Mouse (Mus musculus): ENCODE data around the gene Rnf157. TPM values are rescaled to one million over a fixed set of nuclear protein-coding genes. Genes with fewer than 3 reads are reported as not detected.
"Not testable (repeated sequence)": the region's sequence is repeated elsewhere in the genome, so short reads cannot be mapped to it uniquely, and the experiment has no call there.

Rnf157 gene
- polyA plus RNA-seq, 1 experiment from 2014 or later = 36.8 TPM

DNA sequence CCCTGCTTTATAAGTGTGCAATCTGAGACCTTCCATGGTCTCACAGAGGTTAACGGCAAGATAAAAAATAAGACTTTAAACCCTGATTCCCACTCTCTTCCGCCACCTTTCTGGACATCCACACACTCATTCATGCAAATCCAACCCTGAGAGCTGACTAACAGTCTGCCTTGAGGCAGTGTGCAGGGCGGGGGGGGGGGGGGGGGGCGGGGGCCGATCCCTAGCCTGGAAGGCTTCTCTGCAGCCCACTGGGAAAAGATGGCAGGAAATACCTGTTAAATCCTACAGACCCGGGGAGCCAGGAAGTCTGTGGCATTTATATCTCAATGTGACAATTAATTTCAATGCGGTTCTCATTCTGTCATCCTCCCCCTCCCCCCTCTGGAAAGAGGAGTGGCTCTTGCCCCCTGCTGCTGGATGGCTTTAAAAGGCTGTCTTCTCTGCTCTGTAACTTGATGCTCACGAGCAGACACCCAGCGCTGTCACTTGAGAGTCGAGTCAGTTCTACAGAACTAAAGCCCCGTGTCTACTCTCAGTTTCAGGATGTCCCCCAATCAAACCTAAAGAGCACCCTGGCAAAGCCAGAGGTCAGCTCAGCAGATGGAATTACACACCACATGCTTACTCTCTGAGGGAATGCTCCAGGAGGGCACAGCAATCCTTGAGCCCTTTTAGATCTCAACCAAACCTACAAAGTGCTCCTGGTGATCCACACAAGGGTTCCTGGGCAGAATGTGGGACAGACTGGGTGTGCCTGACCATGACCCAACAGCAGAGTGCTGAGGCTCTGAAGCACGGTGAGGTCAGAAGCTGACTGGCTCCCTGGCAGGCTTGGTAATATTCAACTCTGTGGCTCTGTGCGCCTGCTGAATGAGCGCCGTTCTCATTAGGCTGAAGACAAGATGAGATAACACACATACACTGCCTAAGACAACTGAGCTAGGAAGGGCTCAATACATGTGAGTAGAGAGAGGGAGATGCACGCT, 25.5 kb downstream of the Rnf157 start:
- H3K4me3 ChIP-seq (replicated peaks) = no peak overlapping the region
- peak overlapping the region; percentile 26; the same call in 1 of the 2 replicates for H3K9ac ChIP-seq
- H3K4me2 ChIP-seq = peak overlapping the region; percentile 8; the same call in 1 of the 2 replicates
- H3K9me3 ChIP-seq = no peaks in the 10 kb centered on the region
- H3K27me3 ChIP-seq = no peaks in the 10 kb centered on the region
- 20% methylated on average over 15 of the region's 16 CpGs for WGBS
- no peak for ATAC-seq (ENCODE audit: low FRiP score)
- peaks cover 8% of the 10 kb centered on the region; the same call in 1 of the 2 replicates for H3K36me3 ChIP-seq (replicated peaks)
- peak overlapping the region; percentile 65 for H3K27ac ChIP-seq
- peaks cover 17% of the 10 kb centered on the region for H3K4me1 ChIP-seq

DNA sequence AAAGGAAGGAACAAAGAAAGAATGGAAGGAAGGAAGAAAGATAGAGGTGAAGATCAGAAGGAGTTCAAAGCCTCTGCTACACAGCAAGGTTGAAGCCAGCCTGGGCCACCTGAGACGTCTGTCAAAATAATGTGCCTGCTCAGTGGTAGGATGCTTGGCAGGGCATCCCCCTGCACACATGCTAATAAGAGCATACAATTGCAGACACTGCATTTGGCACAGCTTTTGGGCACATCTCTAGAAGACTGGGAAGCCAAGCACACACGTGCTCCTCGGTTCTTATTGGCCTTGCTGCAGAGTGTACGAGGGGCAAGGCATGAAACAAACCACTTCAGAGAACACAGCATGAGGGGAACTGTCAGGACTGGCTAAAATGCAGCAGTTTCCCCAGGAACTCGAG, 26.8 kb downstream of the Rnf157 start:
- WGBS = 62% methylated on average over 5 of the region's 5 CpGs
- no peak overlapping the region for H3K4me3 ChIP-seq (replicated peaks)
- H3K27me3 ChIP-seq = no peaks in the 10 kb centered on the region
- H3K9ac ChIP-seq = no peak overlapping the region
- no peak for ATAC-seq (ENCODE audit: low FRiP score)
- H3K9me3 ChIP-seq = no peaks in the 10 kb centered on the region
- no peak overlapping the region for H3K4me2 ChIP-seq
- H3K4me1 ChIP-seq = peaks cover 17% of the 10 kb centered on the region
- no peak overlapping the region for H3K27ac ChIP-seq
- peaks cover 13% of the 10 kb centered on the region; the same call in 1 of the 2 replicates for H3K36me3 ChIP-seq (replicated peaks)

GRCm38 (mm10) chr11:116384171-116384570, 28.7 kb downstream of the Rnf157 start:
- Histone ChIP-seq H3K4me2 (no peak overlapping the region), H3K36me3 (replicated peaks) (peaks cover 13% of the 10 kb centered on the region; the same call in 1 of the 2 replicates), H3K27me3 (no peaks in the 10 kb centered on the region), H3K27ac (no peak overlapping the region), H3K4me3 (replicated peaks) (no peak overlapping the region), H3K9ac (no peak overlapping the region), H3K4me1 (peaks cover 17% of the 10 kb centered on the region), H3K9me3 (no peaks in the 10 kb centered on the region)
- ATAC-seq (ENCODE audit: low FRiP score) = no peak
- WGBS = 85% methylated on average over 11 of the region's 11 CpGs

DNA sequence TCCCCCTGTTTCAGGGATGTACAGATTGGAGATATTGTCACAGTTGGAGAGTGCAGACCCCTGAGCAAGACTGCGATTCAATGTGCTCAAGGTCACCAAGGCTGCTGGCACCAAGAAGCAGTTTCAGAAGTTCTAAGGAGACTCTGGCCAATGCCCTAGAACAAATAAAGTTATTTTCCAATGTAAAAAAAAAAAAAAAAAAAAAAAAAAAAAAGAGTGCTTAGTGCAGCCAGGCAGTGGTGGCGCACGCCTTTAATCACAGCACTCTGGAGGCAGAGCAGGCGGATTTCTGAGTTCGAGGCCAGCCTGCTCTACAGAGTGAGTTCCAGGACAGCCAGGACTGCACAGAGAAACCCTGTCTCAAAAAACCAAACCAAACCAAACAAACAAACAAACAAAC, 29.8 kb downstream of the Rnf157 start:
- H3K4me2 ChIP-seq; H3K9ac ChIP-seq; H3K36me3 ChIP-seq (replicated peaks); ATAC-seq (ENCODE audit: low FRiP score); H3K27me3 ChIP-seq; H3K4me3 ChIP-seq (replicated peaks); H3K27ac ChIP-seq; H3K9me3 ChIP-seq: not testable (repeated sequence)
- WGBS = 94% methylated on average over 5 of the region's 5 CpGs
- H3K4me1 ChIP-seq = peaks cover 17% of the 10 kb centered on the region

DNA sequence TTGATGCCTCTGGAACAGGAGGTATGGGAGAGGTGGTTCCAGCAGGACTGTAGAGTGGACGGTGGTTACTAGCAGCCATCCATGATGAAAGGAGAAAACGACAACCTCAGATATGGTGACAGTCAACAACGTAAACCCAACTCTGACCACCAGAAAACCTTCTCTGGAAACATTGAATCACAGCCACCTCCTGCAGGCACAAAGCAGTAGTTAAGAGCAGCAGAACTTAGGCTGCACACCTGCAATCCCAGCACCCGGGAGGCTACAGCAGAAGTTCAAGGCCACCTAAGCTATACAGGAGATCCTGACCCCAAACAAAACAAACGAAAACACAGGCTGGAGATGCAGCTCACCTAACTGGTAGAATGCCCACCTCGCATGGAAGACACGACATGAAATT, 32.1 kb downstream of the Rnf157 start:
- no peak overlapping the region for H3K4me3 ChIP-seq (replicated peaks)
- no peaks in the 10 kb centered on the region for H3K9me3 ChIP-seq
- H3K36me3 ChIP-seq (replicated peaks) = peaks cover 7% of the 10 kb centered on the region; the same call in 1 of the 2 replicates
- no peaks in the 10 kb centered on the region for H3K27me3 ChIP-seq
- H3K4me1 ChIP-seq = no peaks in the 10 kb centered on the region
- H3K4me2 ChIP-seq = no peak overlapping the region
- ATAC-seq (ENCODE audit: low FRiP score) = no peak
- 91% methylated on average over 7 of the region's 7 CpGs for WGBS
- no peak overlapping the region for H3K9ac ChIP-seq
- no peak overlapping the region for H3K27ac ChIP-seq

DNA sequence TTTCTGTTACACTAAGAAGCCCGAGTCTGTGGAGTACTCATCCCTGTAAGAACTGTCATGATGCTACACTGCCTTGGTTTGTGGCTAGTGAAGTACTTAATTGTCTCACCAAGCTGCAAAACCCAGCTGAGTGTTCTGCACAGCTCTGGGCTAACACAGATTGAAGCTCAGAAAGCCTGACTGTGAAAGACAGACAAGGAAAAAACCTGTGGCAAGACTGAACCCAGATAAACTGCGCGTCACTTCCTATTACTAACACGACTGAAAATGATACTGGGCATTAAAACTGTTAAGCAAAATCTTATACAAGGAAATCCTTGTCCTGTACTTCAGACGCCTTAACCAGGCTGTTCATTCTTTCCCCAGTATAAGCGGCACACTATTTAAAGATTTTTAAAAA, 33.3 kb downstream of the Rnf157 start:
- WGBS = 87% methylated on average over 6 of the region's 6 CpGs
- Histone ChIP-seq H3K4me2 (no peak overlapping the region), H3K27ac (no peak overlapping the region), H3K9ac (no peak overlapping the region), H3K27me3 (no peaks in the 10 kb centered on the region), H3K36me3 (replicated peaks) (peaks cover 7% of the 10 kb centered on the region; the same call in 1 of the 2 replicates), H3K4me1 (no peaks in the 10 kb centered on the region), H3K9me3 (no peaks in the 10 kb centered on the region), H3K4me3 (replicated peaks) (no peak overlapping the region)
- ATAC-seq (ENCODE audit: low FRiP score) = no peak

DNA sequence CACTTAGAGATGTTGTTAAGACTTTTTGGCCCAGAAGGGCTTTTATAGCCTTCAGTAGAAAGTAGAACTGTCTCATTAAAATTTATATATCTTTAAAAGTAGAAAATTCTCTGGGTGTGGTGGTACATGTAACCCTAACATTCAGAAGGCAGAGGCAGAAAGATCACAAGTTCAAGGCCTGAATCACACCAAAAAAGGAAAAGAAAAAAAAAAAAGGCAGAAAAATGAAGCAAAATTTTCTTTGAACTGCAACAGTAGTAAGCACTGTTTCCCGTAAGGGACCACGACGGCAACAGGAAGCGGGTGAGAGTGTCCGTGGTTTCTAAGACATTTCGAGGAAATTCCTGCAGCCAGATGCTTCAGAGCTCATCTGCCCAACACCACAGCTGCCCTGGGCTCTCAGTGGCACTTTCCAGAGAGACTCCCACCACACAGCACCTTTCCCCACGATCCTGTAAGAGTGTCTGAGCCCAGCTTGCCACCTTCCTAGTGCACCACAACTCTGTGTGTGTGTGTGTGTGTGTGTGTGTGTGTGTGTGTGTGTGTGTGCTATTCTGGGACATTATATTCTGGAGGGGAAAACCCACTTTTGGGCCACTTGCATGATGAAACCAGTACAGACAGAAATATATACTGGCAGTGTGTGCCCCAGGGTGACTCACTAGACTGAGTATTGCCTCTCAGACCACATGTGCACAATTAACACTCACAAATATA, 35.7 kb downstream of the Rnf157 start:
- Histone ChIP-seq H3K9ac (no peak overlapping the region), H3K27ac (no peak overlapping the region), H3K9me3 (no peaks in the 10 kb centered on the region), H3K4me1 (no peaks in the 10 kb centered on the region), H3K36me3 (replicated peaks) (peaks cover 2% of the 10 kb centered on the region; the same call in 1 of the 2 replicates), H3K4me3 (replicated peaks) (no peak overlapping the region), H3K4me2 (no peak overlapping the region), H3K27me3 (no peaks in the 10 kb centered on the region)
- 83% methylated on average over 7 of the region's 7 CpGs for WGBS
- ATAC-seq (ENCODE audit: low FRiP score) = no peak

DNA sequence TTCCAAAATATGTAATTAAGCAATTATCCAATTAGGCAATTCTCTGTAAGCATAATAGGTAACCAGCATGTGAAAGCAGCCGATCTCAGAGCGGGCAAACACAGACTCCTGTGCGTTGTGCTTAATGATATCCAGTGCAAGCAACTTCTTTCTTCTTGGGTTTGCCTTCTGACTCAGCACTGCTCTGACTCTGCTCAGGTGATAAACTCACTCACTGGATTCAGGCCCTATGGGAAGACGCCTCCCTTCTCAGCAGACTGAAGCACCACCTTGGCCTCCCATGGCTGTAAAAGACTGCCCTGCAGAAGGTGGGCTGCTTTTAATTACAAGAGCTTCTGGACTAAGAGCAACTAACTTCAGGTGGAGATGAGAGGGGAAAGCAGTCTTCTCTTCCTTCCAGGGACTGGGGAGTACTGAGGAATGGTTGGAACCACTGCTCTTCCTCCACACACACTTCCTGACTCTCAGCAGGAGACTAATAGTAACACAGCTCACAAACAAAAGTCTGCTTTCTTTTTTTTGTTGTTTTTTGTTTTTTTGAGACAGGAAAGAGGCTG, 40.9 kb downstream of the Rnf157 start:
- no peaks in the 10 kb centered on the region for H3K4me1 ChIP-seq
- no peak for ATAC-seq (ENCODE audit: low FRiP score)
- H3K36me3 ChIP-seq (replicated peaks) = no peaks in the 10 kb centered on the region; the same call in 1 of the 2 replicates
- no peak overlapping the region for H3K9ac ChIP-seq
- no peaks in the 10 kb centered on the region for H3K27me3 ChIP-seq
- no peak overlapping the region for H3K27ac ChIP-seq
- no peak overlapping the region for H3K4me3 ChIP-seq (replicated peaks)
- no peak overlapping the region for H3K4me2 ChIP-seq
- H3K9me3 ChIP-seq = no peaks in the 10 kb centered on the region
- WGBS = 80% methylated on average over 4 of the region's 4 CpGs

GRCm38 (mm10) chr11:116369633-116370032, 43.2 kb downstream of the Rnf157 start:
- H3K4me3 ChIP-seq (replicated peaks) = no peak overlapping the region
- 72% methylated on average over 5 of the region's 5 CpGs for WGBS
- H3K36me3 ChIP-seq (replicated peaks) = no peaks in the 10 kb centered on the region; the same call in 1 of the 2 replicates
- ATAC-seq (ENCODE audit: low FRiP score) = no peak
- H3K9me3 ChIP-seq = no peaks in the 10 kb centered on the region
- no peaks in the 10 kb centered on the region for H3K27me3 ChIP-seq
- no peaks in the 10 kb centered on the region for H3K4me1 ChIP-seq
- H3K4me2 ChIP-seq = no peak overlapping the region
- H3K9ac ChIP-seq = no peak overlapping the region
- no peak overlapping the region for H3K27ac ChIP-seq

- 93% methylated on average over 14 of the region's 14 CpGs for WGBS
- no peaks in the 10 kb centered on the region for H3K27me3 ChIP-seq
- no peak overlapping the region for H3K27ac ChIP-seq
- no peak overlapping the region for H3K9ac ChIP-seq
- no peaks in the 10 kb centered on the region; the same call in 1 of the 2 replicates for H3K36me3 ChIP-seq (replicated peaks)
- H3K4me2 ChIP-seq = no peak overlapping the region
- no peak overlapping the region for H3K4me3 ChIP-seq (replicated peaks)
- no peaks in the 10 kb centered on the region for H3K9me3 ChIP-seq
- no peak for ATAC-seq (ENCODE audit: low FRiP score)
- H3K4me1 ChIP-seq = no peaks in the 10 kb centered on the region
Observed at GRCm38 (mm10) chr11:116369051-116369450, 43.8 kb downstream of the Rnf157 start.

GRCm38 (mm10) chr11:116368116-116368515, 44.7 kb downstream of the Rnf157 start:
- no peak overlapping the region for H3K27ac ChIP-seq
- no peaks in the 10 kb centered on the region for H3K27me3 ChIP-seq
- H3K4me3 ChIP-seq (replicated peaks) = no peak overlapping the region
- H3K36me3 ChIP-seq (replicated peaks) = no peaks in the 10 kb centered on the region; the same call in 1 of the 2 replicates
- H3K4me1 ChIP-seq = no peaks in the 10 kb centered on the region
- H3K9me3 ChIP-seq = no peaks in the 10 kb centered on the region
- ATAC-seq (ENCODE audit: low FRiP score) = peak; percentile 57; the same call in 1 of the 2 replicates
- whole genome bisulfite sequencing = 21% methylated on average over 9 of the region's 9 CpGs
- H3K4me2 ChIP-seq = no peak overlapping the region
- H3K9ac ChIP-seq = no peak overlapping the region

DNA sequence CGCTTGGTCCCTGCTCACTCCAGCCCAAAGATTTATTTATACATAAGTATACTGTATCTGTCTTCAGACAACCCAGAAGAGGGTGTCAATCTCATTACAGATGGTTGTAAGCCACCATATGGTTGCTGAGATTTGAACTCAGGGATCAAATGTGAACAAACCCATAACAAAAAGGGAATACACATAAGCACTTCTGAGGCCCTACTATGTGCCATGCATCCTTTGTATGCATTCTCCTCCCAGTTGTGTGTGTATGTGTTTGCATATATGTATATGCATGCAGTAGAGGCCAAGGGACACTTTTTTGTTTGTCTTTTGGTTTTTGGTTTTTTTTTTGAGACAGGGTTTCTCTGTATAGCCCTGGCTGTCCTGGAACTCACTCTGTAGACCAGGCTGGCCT, 46.2 kb downstream of the Rnf157 start:
- WGBS = 95% methylated on average over 1 of the region's 1 CpGs
- ATAC-seq (ENCODE audit: low FRiP score) = no peak
- no peak overlapping the region for H3K27ac ChIP-seq

More for the DNA sequence above, 46.2 kb downstream of the Rnf157 start:
- Histone ChIP-seq H3K4me1 (no peaks in the 10 kb centered on the region), H3K9me3 (no peaks in the 10 kb centered on the region), H3K27me3 (no peaks in the 10 kb centered on the region), H3K36me3 (replicated peaks) (no peaks in the 10 kb centered on the region; the same call in 1 of the 2 replicates), H3K4me2 (no peak overlapping the region), H3K4me3 (replicated peaks) (no peak overlapping the region), H3K9ac (no peak overlapping the region)

Measured in forebrain, embryonic 12.5 days (tissue).